Mouse (Mus musculus) liver, embryonic 14.5 days (tissue): ENCODE measurements around the gene Ppfia3. TPM values are rescaled to one million over a fixed set of nuclear protein-coding genes. Genes with fewer than 3 reads are reported as not detected.
"Not testable (repeated sequence)": the region's sequence is repeated elsewhere in the genome, so short reads cannot be mapped to it uniquely, and the experiment has no call there.

ENCODE experiments used
- ATAC-seq: fragments of 200-750 bp; cut with Nextera tagmentation; 2 replicates; pipeline ENCODE4 v1.8.0; 2017; ENCODE audit warnings: moderate number of reproducible peaks, mild to moderate bottlenecking, moderate library complexity; ENCODE audit not compliant: insufficient read depth
- DNase-seq, 3 experiments: peaks; one replicate each; pipeline ENCODE4 v3.0.0-alpha.2; 2012 to 2013; ENCODE audit warnings: low read depth in 3 of 3, low spot score in 3 of 3
- H3K27ac ChIP-seq: fragments of 300-500 bp; sonication (generic); 2 replicates; pipeline ENCODE4 v1.5.1; 2014; ENCODE audit warnings: moderate library complexity, mild to moderate bottlenecking, control low read depth, inconsistent platforms
- H3K27me3 ChIP-seq: fragments of 300-500 bp; sonication (generic); 2 replicates; pipeline ENCODE4 v1.6.1; 2014; ENCODE audit warnings: mild to moderate bottlenecking, low read length, moderate library complexity; ENCODE audit not compliant: control insufficient read depth, insufficient read depth
- H3K36me3 ChIP-seq: fragments of 300-500 bp; sonication (generic); replicated peaks from 2 replicates; pipeline ENCODE4 v1.6.1; 2014; ENCODE audit warnings: low read depth; ENCODE audit not compliant: control insufficient read depth, insufficient read depth
- H3K4me1 ChIP-seq, 2 experiments: fragments of 200-500 bp in 1 of 2; fragments of 300-500 bp in 1 of 2; sonication (generic) in 1 of 2; replicated peaks; 2 replicates each; pipeline ENCODE4 v1.6.1; 2012 to 2014; ENCODE audit warnings: antibody characterized with exemption in 1 of 2, inconsistent platforms in 1 of 2, low read length in 1 of 2; ENCODE audit not compliant: control insufficient read depth in 2 of 2, insufficient read depth in 2 of 2
- H3K4me2 ChIP-seq: fragments of 300-500 bp; sonication (generic); 2 replicates; pipeline ENCODE4 v1.6.1; 2014; ENCODE audit warnings: low read depth, mild to moderate bottlenecking, control low read depth, moderate library complexity
- H3K4me3 ChIP-seq, 2 experiments: fragments of 200-500 bp in 1 of 2; fragments of 300-500 bp in 1 of 2; sonication (generic) in 1 of 2; 2 replicates each; pipeline ENCODE4 v1.5.1; 2012 to 2014; ENCODE audit warnings: low read depth in 2 of 2, low read length in 2 of 2, mild to moderate bottlenecking in 2 of 2, control low read depth in 1 of 2, inconsistent platforms in 1 of 2, moderate library complexity in 1 of 2; ENCODE audit not compliant: insufficient read depth in 1 of 2
- H3K9ac ChIP-seq: fragments of 300-500 bp; sonication (generic); replicated peaks from 2 replicates; pipeline ENCODE4 v1.6.1; 2014; ENCODE audit warnings: mild to moderate bottlenecking, control low read depth, moderate library complexity
- H3K9me3 ChIP-seq: fragments of 300-500 bp; sonication (generic); 2 replicates; pipeline ENCODE4 v1.6.1; 2016; ENCODE audit warnings: low read length, mixed read lengths; ENCODE audit not compliant: control insufficient read depth
- CTCF ChIP-seq: IDR thresholded peaks from 2 replicates; pipeline ENCODE4 v1.5.1; 2016; ENCODE audit warnings: antibody characterized with exemption, low read depth, control low read depth
- EP300 ChIP-seq: IDR thresholded peaks from 2 replicates; pipeline ENCODE4 v1.6.1; 2016; ENCODE audit warnings: antibody characterized with exemption, low read depth
- WGBS: fragments of 180-500 bp; shearing (Covaris S2); extraction: QIAGEN DNeasy Blood & Tissue Kit; methylation state at CpG from one replicate; pipeline ENCODE4 v1.1.7; 2014; ENCODE audit not compliant: insufficient replicate concordance; 5-methylcytosine and 5-hydroxymethylcytosine counted together
- polyA plus RNA-seq, 2 experiments: library from polyadenylated mRNA; depleted of rRNA in 1 of 2; stranded (reverse) in 1 of 2; unstranded in 1 of 2; fragments of >200 nt; fragmentation: Nextera tagmentation in 1 of 2; extraction: Ambion mirVana in 1 of 2; gene quantifications; 2 replicates each; pipeline versions ENCODE4 v1.2.1 to v1.2.3; 2012 to 2014

The Ppfia3 gene
- polyA plus RNA-seq, 2 experiments: 0.21 TPM; not detected in 1

- H3K4me2 ChIP-seq: peak overlapping the region; percentile 72
- no peaks in the 10 kb centered on the region for H3K27me3 ChIP-seq
- no peak for TF ChIP-seq EP300
- TF ChIP-seq CTCF: no peak
- WGBS: 45% methylated on average over 2 of the region's 2 CpGs
- no peaks in the 10 kb centered on the region for H3K9me3 ChIP-seq
- H3K27ac ChIP-seq: no peak overlapping the region
- H3K4me1 ChIP-seq: peaks cover 15 to 17% of the 10 kb centered on the region in 2 experiments
- no peak for DNase-seq
- peaks cover 26% of the 10 kb centered on the region for H3K36me3 ChIP-seq
- ATAC-seq: no peak
- no peak overlapping the region for H3K9ac ChIP-seq
- H3K4me3 ChIP-seq: no peak overlapping the region; a peak in 1 of 4 replicates
These were observed 30.0 kb upstream of the Ppfia3 start for GRCm38 (mm10) chr7:45396787-45397186.

- 0% methylated on average over 3 of the region's 3 CpGs for WGBS
- ATAC-seq: peak; percentile 50
- Histone ChIP-seq H3K4me1 (peaks cover 15 to 17% of the 10 kb centered on the region in 2 experiments), H3K9ac (peak overlapping the region; percentile 52), H3K4me2 (peak overlapping the region; percentile 72), H3K36me3 (peaks cover 30% of the 10 kb centered on the region), H3K4me3 (peak overlapping the region; percentile 81 to 96), H3K27ac (peak overlapping the region; percentile 40)
- DNase-seq, H3K27me3 ChIP-seq, H3K9me3 ChIP-seq: not testable (repeated sequence)
These were observed 29.5 kb upstream of the Ppfia3 start for GRCm38 (mm10) chr7:45396337-45396775.

GRCm38 (mm10) chr7:45395578-45396336 lies 28.9 kb upstream of the Ppfia3 start, which contains the start of gene Snrnp70:
Gene Snrnp70, minus strand, starts transcription at chr7:45395742.
- DNase-seq: peak; percentile 100
- H3K4me1 ChIP-seq: peaks cover 15 to 17% of the 10 kb centered on the region in 2 experiments
- H3K9me3 ChIP-seq: no peaks in the 10 kb centered on the region
- peak within 1 kb of the TSS; percentile 99 for H3K4me2 ChIP-seq
- peak within 1 kb of the TSS; percentile 93 for H3K27ac ChIP-seq
- H3K27me3 ChIP-seq: no peaks in the 10 kb centered on the region
- WGBS: under 1% methylated on average over 60 of the region's 60 CpGs
- TF ChIP-seq CTCF: peak; percentile 0; the same call in 1 of the 2 replicates
- peak; percentile 28; the same call in 1 of the 2 replicates for TF ChIP-seq EP300
- peak within 1 kb of the TSS; percentile 97 for H3K9ac ChIP-seq
- H3K36me3 ChIP-seq: peaks cover 35% of the 10 kb centered on the region
- ATAC-seq: peak; percentile 95
- peak within 1 kb of the TSS; percentile 92 to 96 for H3K4me3 ChIP-seq

GRCm38 (mm10) chr7:45395129-45395541 lies 28.3 kb upstream of the Ppfia3 start:
- WGBS: under 1% methylated on average over 19 of the region's 20 CpGs
- Histone ChIP-seq H3K27me3 (no peaks in the 10 kb centered on the region), H3K9ac (peak overlapping the region; percentile 97), H3K4me1 (peaks cover 15 to 17% of the 10 kb centered on the region in 2 experiments), H3K27ac (peak overlapping the region; percentile 93), H3K4me3 (peak overlapping the region; percentile 92 to 96), H3K4me2 (peak overlapping the region; percentile 99), H3K9me3 (no peaks in the 10 kb centered on the region), H3K36me3 (peaks cover 41% of the 10 kb centered on the region)
- TF ChIP-seq EP300: no peak; the same call in 1 of the 2 replicates
- no peak for TF ChIP-seq CTCF
- DNase-seq (peak in 1 of 3 experiments; percentile 49), ATAC-seq (peak; percentile 74)

GRCm38 (mm10) chr7:45386077-45386476 lies 19.3 kb upstream of the Ppfia3 start:
- H3K4me1 ChIP-seq: no peaks in the 10 kb centered on the region
- 89% methylated on average over 3 of the region's 3 CpGs for WGBS
- no peak overlapping the region for H3K27ac ChIP-seq
- no peaks in the 10 kb centered on the region for H3K9me3 ChIP-seq
- DNase-seq (no peak), ATAC-seq (no peak)
- no peaks in the 10 kb centered on the region for H3K27me3 ChIP-seq
- H3K4me2 ChIP-seq: no peak overlapping the region
- no peak overlapping the region for H3K9ac ChIP-seq
- H3K4me3 ChIP-seq: no peak overlapping the region
- no peak for TF ChIP-seq EP300
- TF ChIP-seq CTCF: peak; percentile 39
- peaks cover 95% of the 10 kb centered on the region for H3K36me3 ChIP-seq
